In genomic region chr8:82939912-82940311, GRCm38 (mm10) we compare ENCODE assay signal across 8 mouse cellular contexts.
DNase-seq lines count a peak whose midpoint lies in the region; ATAC-seq and TF ChIP-seq lines count a peak whose summit lies in the region.
"Had no signal": no experiment of that assay in that cellular context is flagged by ENCODE, and none has a peak within 500 bp of the region (broad histone marks: within the 10 kb centered on the region; RNA-seq: fewer than 3 reads in every experiment).

No protein-coding gene starts in this region.

- TF ChIP-seq CTCF in spleen, adult 2 months (IDR thresholded peaks at IDR 0.05; ENCODE audit: extremely low read depth, insufficient read depth, insufficient read length, insufficient replicate concordance) = no peak
- no peak for TF ChIP-seq CTCF in liver, postnatal 0 days (IDR thresholded peaks at IDR 0.05; ENCODE audit: low read depth)

- no peaks in the 10 kb centered on the region for H3K36me3 ChIP-seq in spleen, adult 2 months (ENCODE audit: control insufficient read depth, insufficient read depth, low read length)
- H3K36me3 ChIP-seq in intestine, embryonic 15.5 days = no peaks in the 10 kb centered on the region
- H3K36me3 ChIP-seq in liver, postnatal 0 days (replicated peaks; ENCODE audit: insufficient read depth, low read length) = no peaks in the 10 kb centered on the region
- no peaks in the 10 kb centered on the region for H3K36me3 ChIP-seq in stomach, embryonic 15.5 days
- H3K36me3 ChIP-seq: midbrain, embryonic 12.5 days had no signal

- 0 out of 2 replicates have a peak overlapping the region, but pooled peaks have one; percentile 0 for H3K27ac ChIP-seq in spleen, adult 2 months (ENCODE audit: insufficient read depth, low read length)
- H3K27ac ChIP-seq in intestine, embryonic 15.5 days = peak overlapping the region; percentile 73
- 0 out of 2 replicates have a peak overlapping the region, but pooled peaks have one; percentile 29 for H3K27ac ChIP-seq in liver, postnatal 0 days (ENCODE audit: low read depth)
- H3K27ac ChIP-seq in stomach, embryonic 15.5 days = peak overlapping the region; percentile 68
- H3K27ac ChIP-seq: midbrain, embryonic 12.5 days had no signal

- 0 out of 2 replicates have a peak, but pooled peaks have one; percentile 6 for TF ChIP-seq EP300 in liver, postnatal 0 days (IDR thresholded peaks at IDR 0.05; ENCODE audit: low read depth)

- 5% methylated on average over 6 of the region's 6 CpGs for WGBS in spleen, adult 2 months
- WGBS in intestine, embryonic 15.5 days = 6% methylated on average over 6 of the region's 6 CpGs
- 22% methylated on average over 6 of the region's 6 CpGs for WGBS in liver, postnatal 0 days (ENCODE audit: insufficient replicate concordance)
- WGBS in stomach, embryonic 15.5 days = 8% methylated on average over 6 of the region's 6 CpGs

- H3K4me3 ChIP-seq in spleen, adult 2 months (ENCODE audit: extremely low read depth, insufficient read depth, insufficient read length) = no peak overlapping the region
- no peak overlapping the region for H3K4me3 ChIP-seq in intestine, embryonic 15.5 days (replicated peaks)
- H3K4me3 ChIP-seq in liver, postnatal 0 days (ENCODE audit: low read depth, low read length) = no peak overlapping the region
- no peak overlapping the region for H3K4me3 ChIP-seq in stomach, embryonic 15.5 days (replicated peaks)
- H3K4me3 ChIP-seq: midbrain, embryonic 12.5 days had no signal

- no peaks in the 10 kb centered on the region for H3K4me1 ChIP-seq in spleen, adult 2 months (ENCODE audit: control insufficient read depth, insufficient read depth, insufficient read length)
- peaks cover 31% of the 10 kb centered on the region for H3K4me1 ChIP-seq in intestine, embryonic 15.5 days (replicated peaks)
- no peaks in the 10 kb centered on the region for H3K4me1 ChIP-seq in liver, postnatal 0 days (ENCODE audit: insufficient read depth)
- peaks cover 27% of the 10 kb centered on the region for H3K4me1 ChIP-seq in stomach, embryonic 15.5 days

- no peaks in the 10 kb centered on the region for H3K9me3 ChIP-seq in intestine, embryonic 15.5 days
- H3K9me3 ChIP-seq in liver, postnatal 0 days (ENCODE audit: low read length) = no peaks in the 10 kb centered on the region
- H3K9me3 ChIP-seq in stomach, embryonic 15.5 days = no peaks in the 10 kb centered on the region
- H3K9me3 ChIP-seq: midbrain, embryonic 12.5 days had no signal

- no peak for TF ChIP-seq POLR2A in spleen, adult 2 months (IDR thresholded peaks at IDR 0.05; ENCODE audit: low read depth, low read length)

- no peak for DNase-seq in spleen, adult 2 months (ENCODE audit: low read depth in 1 of 2, low spot score in 2 of 2)
- DNase-seq in spleen, adult 12 weeks (ENCODE audit: low spot score) = no peak
- DNase-seq in fibroblast of lung, adult 2 months (ENCODE audit: low read depth) = peak; percentile 60
- DNase-seq in liver, postnatal 0 days = no peak
- no peak for DNase-seq in frontal cortex, postnatal 14 days (ENCODE audit: low spot score in 2 of 2)

- no peaks in the 10 kb centered on the region for H3K27me3 ChIP-seq in spleen, adult 2 months (ENCODE audit: control insufficient read depth, insufficient read depth, low read length)
- H3K27me3 ChIP-seq in intestine, embryonic 15.5 days (replicated peaks) = no peaks in the 10 kb centered on the region
- H3K27me3 ChIP-seq in liver, postnatal 0 days (ENCODE audit: insufficient read depth, low read length) = no peaks in the 10 kb centered on the region
- no peaks in the 10 kb centered on the region for H3K27me3 ChIP-seq in stomach, embryonic 15.5 days (replicated peaks)
- H3K27me3 ChIP-seq: midbrain, embryonic 12.5 days had no signal

- peak overlapping the region; percentile 34 for H3K4me2 ChIP-seq in intestine, embryonic 15.5 days (replicated peaks)
- H3K4me2 ChIP-seq in liver, postnatal 0 days (ENCODE audit: low read depth, low read length) = no peak overlapping the region
- 0 out of 2 replicates have a peak overlapping the region, but pooled peaks have one; percentile 13 for H3K4me2 ChIP-seq in stomach, embryonic 15.5 days
- H3K4me2 ChIP-seq: midbrain, embryonic 12.5 days had no signal

- peak; percentile 85 for ATAC-seq in intestine, embryonic 15.5 days
- peak; percentile 70 for ATAC-seq in liver, postnatal 0 days
- ATAC-seq in stomach, embryonic 15.5 days (ENCODE audit: insufficient read depth, low FRiP score, low read depth) = peak; percentile 76

- no peak overlapping the region for H3K9ac ChIP-seq in intestine, embryonic 15.5 days
- no peak overlapping the region for H3K9ac ChIP-seq in liver, postnatal 0 days (replicated peaks)
- H3K9ac ChIP-seq in stomach, embryonic 15.5 days = no peak overlapping the region
- H3K9ac ChIP-seq: midbrain, embryonic 12.5 days had no signal

Comparison
In these comparisons a context has a peak if more than half of its experiments do, and no peak if none do; other contexts are left out.
1. H3K27ac ChIP-seq: peak in every context shown above with its lines; median percentile 73 in intestine, embryonic 15.5 days; 68 in stomach, embryonic 15.5 days; 29 in liver, postnatal 0 days; 0 in spleen, adult 2 months.